8 mouse cellular contexts compared by ENCODE assay signal in genomic region chr4:141147112-141148008, GRCm38 (mm10). TPM values are rescaled to one million over a fixed set of nuclear protein-coding genes. Genes with fewer than 3 reads are reported as not detected.
DNase-seq lines count a peak whose midpoint lies in the region; ATAC-seq and TF ChIP-seq lines count a peak whose summit lies in the region.

Gene Fbxo42, plus strand, starts transcription at chr4:141147913.

- peak; percentile 53; the same call in 1 of the 2 replicates for TF ChIP-seq CTCF in bone marrow macrophage, adult 2 months (IDR thresholded peaks at IDR 0.05; ENCODE audit: low read depth, low read length)
- peak; percentile 33; the same call in 1 of the 2 replicates for TF ChIP-seq CTCF in embryonic fibroblast, embryonic 13.5 days (IDR thresholded peaks at IDR 0.05; ENCODE audit: borderline replicate concordance, insufficient read depth, low read length)

- peak; percentile 88 for ATAC-seq in kidney, embryonic 15.5 days (replicated peaks; ENCODE audit: low FRiP score)
- peak; percentile 75 for ATAC-seq in monocyte, adult 5-6 weeks (replicated peaks; ENCODE audit: insufficient number of reproducible peaks, low FRiP score, low TSS enrichment, poor library complexity, severe bottlenecking)

- DNase-seq in A20 (ENCODE audit: low read depth, low spot score) (peak; percentile 95), liver (peak; percentile 97)
- DNase-seq in heart, embryonic 10.5 days (ENCODE audit: low spot score) = peak; percentile 92
- DNase-seq in spleen, postnatal 4 days (ENCODE audit: low spot score in 2 of 2) = peak; percentile 95 to 99

- 7% methylated on average over 58 of the region's 58 CpGs for WGBS in heart, embryonic 10.5 days
- WGBS in kidney, embryonic 15.5 days = 7% methylated on average over 58 of the region's 58 CpGs

- no peak for TF ChIP-seq POLR2A in bone marrow macrophage, adult 2 months (IDR thresholded peaks at IDR 0.05; ENCODE audit: borderline replicate concordance, low read depth, low read length)
- peak; percentile 71 for TF ChIP-seq POLR2A in embryonic fibroblast, embryonic 13.5 days (IDR thresholded peaks at IDR 0.05; ENCODE audit: low read depth, low read length)

- peak within 1 kb of the TSS; percentile 99 for H3K27ac ChIP-seq in bone marrow macrophage, adult 2 months (ENCODE audit: insufficient read depth, low read depth, low read length)
- peak within 1 kb of the TSS; percentile 92 for H3K27ac ChIP-seq in embryonic fibroblast, embryonic 13.5 days (ENCODE audit: insufficient read depth, low read length)
- H3K27ac ChIP-seq in heart, embryonic 10.5 days = peak within 1 kb of the TSS; percentile 96
- H3K27ac ChIP-seq in kidney, embryonic 15.5 days = peak within 1 kb of the TSS; percentile 98

- H3K4me2 ChIP-seq in kidney, embryonic 15.5 days = peak within 1 kb of the TSS; percentile 87

- H3K4me3 ChIP-seq in bone marrow macrophage, adult 2 months (ENCODE audit: insufficient read depth, low read length) = peak within 1 kb of the TSS; percentile 99
- H3K4me3 ChIP-seq in embryonic fibroblast, embryonic 13.5 days (ENCODE audit: insufficient read depth, low read length) = peak within 1 kb of the TSS; percentile 84
- peak within 1 kb of the TSS; percentile 99 for H3K4me3 ChIP-seq in heart, embryonic 10.5 days
- H3K4me3 ChIP-seq in kidney, embryonic 15.5 days (replicated peaks) = peak within 1 kb of the TSS; percentile 99

- H3K4me1 ChIP-seq in bone marrow macrophage, adult 2 months (ENCODE audit: control insufficient read depth, insufficient read depth, low read length) = peaks cover 28% of the 10 kb centered on the region
- peaks cover 4% of the 10 kb centered on the region for H3K4me1 ChIP-seq in embryonic fibroblast, embryonic 13.5 days (ENCODE audit: control insufficient read depth, insufficient read depth, low read length)
- peaks cover 31% of the 10 kb centered on the region for H3K4me1 ChIP-seq in heart, embryonic 10.5 days
- H3K4me1 ChIP-seq in kidney, embryonic 15.5 days = peaks cover 28% of the 10 kb centered on the region

- no peaks in the 10 kb centered on the region for H3K27me3 ChIP-seq in heart, embryonic 10.5 days (ENCODE audit: insufficient read depth, poor library complexity, severe bottlenecking)
- no peaks in the 10 kb centered on the region for H3K27me3 ChIP-seq in kidney, embryonic 15.5 days

- no peaks in the 10 kb centered on the region for H3K9me3 ChIP-seq in heart, embryonic 10.5 days
- H3K9me3 ChIP-seq in kidney, embryonic 15.5 days (replicated peaks) = no peaks in the 10 kb centered on the region

- peak within 1 kb of the TSS; percentile 98 for H3K9ac ChIP-seq in kidney, embryonic 15.5 days

- H3K36me3 ChIP-seq in heart, embryonic 10.5 days = no peaks in the 10 kb centered on the region
- H3K36me3 ChIP-seq in kidney, embryonic 15.5 days = no peaks in the 10 kb centered on the region

RNA-seq across cellular contexts. Expression of gene Fbxo42, which starts in this region (rescaled TPM):
- polyA plus RNA-seq in bone marrow macrophage, adult 2 months (2012; ENCODE audit: insufficient read depth, insufficient read length, missing spikeins) = 22.0 and 28.2 TPM in 2 replicates
- polyA plus RNA-seq in embryonic fibroblast, embryonic 13.5 days (2011; ENCODE audit: insufficient read length, low read depth, missing spikeins) = 17.9 and 22.1 TPM in 2 replicates
- polyA plus RNA-seq in heart, embryonic 10.5 days (2016; fragmentation: Nextera tagmentation; extraction: Ambion mirVana) = 16.3 and 21.8 TPM in 2 replicates
- 22.4 and 23.0 TPM in 2 replicates for polyA plus RNA-seq in kidney, embryonic 15.5 days (2015; fragmentation: Nextera tagmentation; extraction: Ambion mirVana)
- total RNA-seq in monocyte, adult 5-6 weeks (2017) = 5.0 to 11.5 TPM (median 5.5 TPM) in 3 replicates

Comparison
In these comparisons a context has a peak if more than half of its experiments do, and no peak if none do; other contexts are left out.
1. Peak in every context shown above with its lines: DNase-seq, ATAC-seq, H3K4me3 ChIP-seq and H3K27ac ChIP-seq.